Mouse (Mus musculus) A20 (cell line): Measurements from ENCODE around the gene Rps10.
A peak's percentile ranks its signal among the peaks of the same experiment; 100 is the strongest.
"Not testable (repeated sequence)": the region's sequence is repeated elsewhere in the genome, so short reads cannot be mapped to it uniquely, and the experiment has no call there.

Source experiments
- DNase-seq: peaks from one replicate; pipeline ENCODE4 v3.0.0-alpha.2; 2011; ENCODE audit warnings: low read depth, low spot score

The Rps10 gene

DNA sequence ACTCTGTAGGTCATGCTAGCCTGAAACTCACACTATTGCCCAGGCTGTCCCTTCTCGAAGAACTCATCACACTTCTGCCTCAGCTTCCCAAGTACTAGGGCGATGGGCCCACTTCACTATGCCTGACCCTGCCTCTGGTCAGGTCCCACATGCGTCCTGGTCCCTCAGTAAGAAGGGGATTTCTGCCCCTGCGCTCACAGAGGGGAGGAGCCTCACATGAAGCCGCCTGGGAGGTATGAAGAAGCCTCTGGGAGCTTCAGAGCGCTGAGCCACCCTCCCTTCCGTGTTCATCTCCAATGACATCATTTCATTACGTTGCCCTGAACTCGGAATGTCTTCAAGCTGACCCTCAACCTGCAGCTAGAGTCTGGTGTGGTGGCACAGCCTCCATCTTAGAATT lies 7.3 kb upstream of the Rps10 start:
- no peak for DNase-seq

- DNase-seq, result no peak
Observed at GRCm38 (mm10) chr17:27643101-27643500, 6.6 kb upstream of the Rps10 start.

- DNase-seq, result no peak
Observed at GRCm38 (mm10) chr17:27642491-27643062, 6.1 kb upstream of the Rps10 start.

GRCm38 (mm10) chr17:27639851-27640250 lies 3.4 kb upstream of the Rps10 start:
- DNase-seq, result not testable (repeated sequence)

GRCm38 (mm10) chr17:27638921-27639332 lies 2.5 kb upstream of the Rps10 start:
- no peak for DNase-seq

DNA sequence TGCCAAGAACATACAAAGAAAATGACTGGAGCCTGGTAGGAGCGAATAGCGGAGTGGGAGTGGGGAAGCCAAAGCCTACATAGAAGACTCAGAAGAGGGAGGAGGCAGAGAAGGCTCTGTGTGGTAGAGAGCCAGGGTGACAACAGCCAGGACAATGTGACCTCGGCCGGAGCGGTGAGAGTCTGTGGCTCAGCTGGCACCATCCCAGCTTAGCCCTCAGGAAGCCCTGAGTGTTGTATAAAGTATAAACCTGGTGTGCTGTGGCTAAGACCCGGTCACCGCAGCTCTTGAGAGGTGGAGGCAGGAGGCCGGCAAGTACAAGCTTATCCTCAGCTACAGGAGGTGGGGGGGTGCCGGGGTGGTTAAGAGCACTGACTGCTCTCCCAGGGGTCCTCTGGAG lies 864 bp upstream of the Rps10 start:
- DNase-seq, result no peak

DNA sequence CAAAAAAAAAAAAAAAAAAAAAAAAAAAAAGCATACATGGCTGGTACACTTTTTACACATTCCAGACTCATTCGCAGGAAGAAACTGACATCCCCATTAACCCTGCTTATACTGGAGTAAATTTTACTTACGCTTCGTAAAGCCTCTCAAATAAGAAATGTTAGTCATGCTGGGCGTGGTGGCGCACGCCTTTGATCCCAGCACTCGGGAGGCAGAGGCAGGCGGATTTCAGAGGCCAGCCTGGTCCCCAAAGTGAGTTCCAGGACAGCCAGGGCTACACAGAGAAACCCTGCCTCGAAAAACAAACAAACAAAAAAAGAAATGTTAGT lies 930 bp downstream of the Rps10 start:
- DNase-seq, result not testable (repeated sequence)

- DNase-seq, result peak; percentile 94
Observed at GRCm38 (mm10) chr17:27634871-27635574, 1.4 kb downstream of the Rps10 start, which contains the start of gene RPS10-NUDT3. Gene RPS10-NUDT3, minus strand, starts transcription at chr17:27635222.

DNA sequence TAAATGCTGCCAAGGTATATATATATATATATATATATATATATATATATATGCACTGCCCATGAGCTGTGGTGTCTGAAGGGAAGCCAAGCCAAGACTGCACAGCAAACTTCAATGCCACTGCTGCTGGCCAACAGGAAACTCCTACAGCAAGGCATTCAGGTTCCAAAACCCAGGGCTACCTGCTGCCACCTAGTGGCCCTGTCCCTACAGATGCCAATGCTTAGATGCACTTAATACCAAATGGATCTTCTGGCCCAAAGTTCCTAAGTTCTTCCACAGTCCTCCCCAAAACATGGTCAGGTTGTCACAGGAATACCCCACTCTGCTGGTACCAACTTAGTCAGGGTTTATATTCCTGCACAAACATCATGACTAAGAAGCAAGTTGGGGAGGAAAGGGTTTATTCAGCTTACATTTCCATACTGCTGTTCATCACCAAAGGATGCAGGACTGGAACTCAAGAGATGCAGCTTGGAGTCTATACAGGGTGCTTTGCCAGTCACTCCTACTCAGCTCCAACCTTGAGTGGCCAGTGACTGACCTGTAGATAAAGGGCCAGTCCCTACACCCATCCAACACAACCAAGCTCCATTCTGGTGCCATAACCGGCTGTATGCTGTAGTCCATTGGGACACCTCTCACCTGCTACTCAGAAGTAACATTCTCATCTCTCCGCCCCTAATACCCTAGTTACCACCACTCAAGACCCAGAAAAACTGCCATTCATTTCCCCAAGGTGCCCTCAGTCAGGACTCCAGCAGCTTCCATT lies 7.0 kb downstream of the Rps10 start:
- DNase-seq, result peak; percentile 77

- DNase-seq, result no peak
Observed at GRCm38 (mm10) chr17:27628376-27628775, 8.1 kb downstream of the Rps10 start.

DNA sequence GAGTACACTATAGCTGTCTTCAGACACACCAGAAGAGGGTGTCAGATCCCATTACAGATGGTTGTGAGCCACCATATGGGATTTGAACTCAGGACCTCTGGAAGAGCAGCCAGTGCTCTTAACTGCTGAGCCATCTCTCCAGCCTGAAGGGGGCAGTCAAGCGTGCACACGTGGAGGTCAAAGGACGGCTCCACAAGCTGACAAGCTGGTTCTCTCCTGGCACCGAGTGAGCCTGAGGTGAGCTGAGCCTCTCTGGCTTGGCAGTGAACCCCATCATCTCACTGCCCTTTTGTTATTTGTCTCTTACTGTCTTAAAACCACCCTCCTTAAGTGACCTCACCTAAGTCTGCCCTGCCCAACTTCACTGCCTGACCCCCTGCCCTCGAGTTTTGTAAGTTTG lies 9.0 kb downstream of the Rps10 start:
- peak; percentile 49 for DNase-seq

GRCm38 (mm10) chr17:27626681-27627080 lies 9.8 kb downstream of the Rps10 start:
- no peak for DNase-seq

DNA sequence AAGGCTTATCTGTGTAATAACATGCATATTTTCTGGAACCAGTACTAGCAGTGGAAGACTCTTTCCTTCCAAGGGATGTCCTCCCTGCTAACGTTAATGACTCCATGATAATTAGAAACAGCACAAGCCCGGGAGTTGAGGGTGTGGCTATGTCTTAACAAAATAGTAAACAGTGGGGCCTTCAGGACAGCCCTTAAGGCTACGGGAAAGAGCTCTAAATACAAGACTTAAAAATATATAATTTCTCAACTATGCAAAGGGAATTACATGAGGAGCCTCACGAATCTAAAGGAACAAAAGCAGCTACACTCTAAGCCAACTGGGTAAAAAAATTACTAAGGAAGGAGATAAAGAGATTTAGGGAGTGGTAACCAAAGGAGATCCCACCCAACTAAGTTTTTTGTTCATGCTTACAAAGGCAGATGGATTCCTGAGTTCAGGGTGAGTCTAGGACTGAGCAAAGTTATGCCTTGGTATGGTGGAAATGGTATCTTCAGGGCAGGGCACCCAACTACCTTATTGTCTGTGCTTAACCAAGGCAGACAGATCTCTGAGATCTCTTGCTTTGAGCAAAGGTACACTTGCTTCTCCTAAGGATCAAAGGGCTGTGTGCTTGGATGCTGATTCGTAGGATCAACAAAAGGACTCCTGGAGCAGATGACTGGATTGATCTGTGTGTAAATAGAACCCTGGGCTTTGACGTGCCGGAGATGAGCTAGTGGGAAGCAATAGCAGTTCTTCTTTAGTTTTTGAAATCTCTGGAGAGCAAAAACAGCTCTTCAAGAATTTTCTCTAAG lies 10.8 kb downstream of the Rps10 start:
- no peak for DNase-seq

DNA sequence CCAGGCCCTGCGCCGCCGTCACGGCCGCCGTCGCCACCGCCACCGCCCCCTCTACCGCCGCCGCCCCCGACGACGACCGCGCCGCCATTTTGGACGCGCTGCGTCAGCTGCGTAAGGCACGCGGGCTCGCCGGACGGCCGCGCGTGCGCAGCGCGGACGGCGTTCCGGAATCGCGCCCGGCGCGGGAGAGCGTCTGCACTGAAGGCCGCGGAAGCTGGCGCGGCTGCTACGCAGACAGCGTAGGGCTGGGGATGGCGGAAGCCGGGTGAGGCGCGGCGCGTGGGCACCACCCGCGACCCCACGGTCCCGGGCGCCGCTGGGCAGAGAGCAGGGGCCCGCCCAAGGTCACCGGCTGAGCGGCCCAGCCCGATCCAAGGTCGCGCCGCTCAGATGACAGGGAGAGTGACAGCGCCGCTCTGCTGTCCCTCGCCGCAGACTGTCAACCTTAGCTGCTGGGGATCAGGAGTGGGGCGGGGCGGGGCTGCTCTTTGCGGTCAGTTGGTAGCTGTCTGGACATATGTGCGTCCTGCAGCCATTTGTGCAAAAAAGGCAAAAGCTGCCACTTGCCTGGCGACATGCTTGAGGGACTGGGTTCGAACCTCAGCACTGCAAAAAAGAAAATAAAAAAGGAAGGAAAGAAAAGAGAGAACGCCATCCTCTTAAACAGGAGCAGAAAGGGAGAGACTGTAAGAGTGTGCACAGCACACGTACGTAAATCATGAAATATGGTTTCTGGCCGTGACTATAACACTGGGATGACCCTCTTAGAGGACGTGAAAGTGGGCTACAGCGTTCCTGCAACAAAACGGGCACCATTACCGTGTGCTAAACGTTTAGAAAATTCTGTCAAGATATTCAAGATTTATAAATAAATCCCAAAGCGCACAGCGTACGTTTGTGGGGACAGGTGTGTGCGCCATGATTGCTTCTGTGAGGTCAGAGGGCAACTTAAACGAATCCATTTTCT lies 12.8 kb downstream of the Rps10 start, which contains the start of gene Nudt3:
TSS of gene Nudt3 (minus strand) at position 136 of the 967 bp plus-strand sequence.
- peak; percentile 94 for DNase-seq

- DNase-seq, result peak; percentile 82
Observed at GRCm38 (mm10) chr17:27622611-27623359, 13.7 kb downstream of the Rps10 start.

DNA sequence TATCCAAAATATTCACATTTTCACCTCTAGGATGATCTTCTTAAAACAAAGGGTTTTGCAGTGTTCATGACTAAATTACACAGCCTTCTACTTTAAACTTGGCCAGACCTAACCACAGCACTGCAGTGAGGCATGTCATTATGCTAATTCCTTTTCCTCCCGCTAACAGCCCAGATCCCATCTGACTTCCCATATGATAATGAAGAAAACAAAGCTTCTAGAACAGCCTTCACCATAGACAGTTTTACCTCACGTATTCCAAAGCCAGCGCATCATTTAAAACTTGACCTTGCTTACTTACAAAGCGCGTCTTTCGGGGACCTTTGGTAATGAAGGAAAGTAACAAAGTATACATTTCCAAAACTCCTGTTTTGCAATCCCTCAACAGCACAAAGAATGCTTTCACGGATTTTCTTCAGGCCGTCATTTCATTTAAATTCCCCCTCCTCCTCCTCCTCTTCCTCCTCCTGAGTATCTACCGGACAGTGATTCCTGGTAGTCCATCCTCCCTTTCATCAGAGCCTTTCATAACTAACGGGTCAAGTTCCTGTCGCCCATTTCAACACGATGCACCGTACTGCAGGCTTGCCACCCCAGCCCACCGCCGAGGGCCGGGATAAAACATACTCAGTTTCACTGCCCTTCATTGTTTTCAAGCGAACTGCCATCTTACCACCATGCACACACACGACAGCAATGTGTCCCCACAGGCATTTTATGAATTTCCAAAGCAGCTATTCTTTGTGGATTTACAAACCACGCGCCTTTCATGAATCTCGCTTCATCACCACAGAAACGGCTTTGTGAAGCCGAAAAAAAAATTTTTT lies 14.6 kb downstream of the Rps10 start:
- DNase-seq, result peak; percentile 60

GRCm38 (mm10) chr17:27621161-27621560 lies 15.3 kb downstream of the Rps10 start:
- DNase-seq, result no peak

GRCm38 (mm10) chr17:27615388-27615787 lies 21.1 kb downstream of the Rps10 start:
- DNase-seq, result no peak

DNA sequence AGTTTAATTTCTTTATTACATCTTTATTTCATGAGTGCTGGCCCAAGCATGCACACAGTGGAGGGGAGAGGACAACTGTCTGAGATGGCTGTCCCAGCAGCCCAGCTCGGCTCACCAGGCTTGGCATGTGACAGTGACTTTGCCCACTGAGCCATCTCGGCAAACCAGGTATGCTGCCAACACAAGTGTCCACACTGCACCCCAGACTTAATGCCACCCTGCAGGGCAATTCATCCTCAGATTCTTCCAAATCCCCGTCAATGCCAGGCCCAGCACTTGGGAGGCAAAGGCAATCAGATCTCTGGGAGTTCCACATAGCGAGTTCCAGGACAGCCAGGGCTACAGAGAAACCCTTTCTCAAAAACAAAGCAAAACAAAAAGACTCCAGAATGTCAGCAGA lies 23.5 kb downstream of the Rps10 start:
- DNase-seq, result no peak
